Mouse (Mus musculus): ENCODE measurements around the gene Ttpal.

The Ttpal gene

DNA sequence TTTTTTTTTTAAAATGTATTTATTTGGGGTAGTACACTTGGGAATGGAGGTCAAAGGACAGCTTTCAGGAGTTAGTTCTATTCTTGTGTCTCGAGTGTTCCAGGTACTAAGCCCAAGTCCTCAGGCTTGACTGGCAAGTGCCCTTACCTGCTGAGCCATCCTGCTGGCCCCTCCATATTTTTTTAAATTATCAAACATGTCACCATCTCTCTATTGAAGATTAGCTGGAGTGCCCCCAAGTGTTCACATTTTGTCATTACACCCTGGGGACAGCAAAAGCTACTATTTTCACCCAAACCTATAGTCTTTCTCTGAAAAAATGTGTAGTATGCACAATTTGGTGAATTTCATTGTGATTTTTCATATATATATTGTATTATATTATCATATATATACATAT lies 10.0 kb upstream of the Ttpal start:
- no peak for DNase-seq (ENCODE audit: low read depth, low spot score)

- no peak for DNase-seq (ENCODE audit: low read depth, low spot score)
Measured at GRCm38 (mm10) chr2:163593636-163594282, 8.4 kb upstream of the Ttpal start.

DNA sequence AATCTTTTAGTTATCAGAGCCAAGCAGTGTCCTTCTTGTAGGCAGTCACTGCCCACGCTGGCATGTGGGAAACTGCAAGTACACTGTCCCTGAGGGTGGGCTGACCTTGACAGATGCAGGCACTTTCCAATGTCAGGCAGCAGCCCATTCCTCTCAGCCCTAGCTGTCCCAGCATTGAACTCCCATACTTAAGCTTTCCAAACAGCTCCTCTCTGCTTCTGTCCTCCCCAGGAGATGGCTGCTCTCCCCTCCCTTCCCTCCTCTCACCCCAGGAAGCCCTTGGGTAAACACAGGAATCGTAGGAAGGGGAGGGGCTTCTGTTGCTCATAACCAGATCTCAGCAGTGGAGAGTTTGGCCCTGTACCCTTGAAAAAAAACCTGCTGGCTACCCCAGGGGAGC lies 7.0 kb upstream of the Ttpal start:
- no peak for DNase-seq (ENCODE audit: low read depth, low spot score)

- no peak for DNase-seq (ENCODE audit: low read depth, low spot score)
Measured at GRCm38 (mm10) chr2:163596057-163596872, 5.8 kb upstream of the Ttpal start.

DNA sequence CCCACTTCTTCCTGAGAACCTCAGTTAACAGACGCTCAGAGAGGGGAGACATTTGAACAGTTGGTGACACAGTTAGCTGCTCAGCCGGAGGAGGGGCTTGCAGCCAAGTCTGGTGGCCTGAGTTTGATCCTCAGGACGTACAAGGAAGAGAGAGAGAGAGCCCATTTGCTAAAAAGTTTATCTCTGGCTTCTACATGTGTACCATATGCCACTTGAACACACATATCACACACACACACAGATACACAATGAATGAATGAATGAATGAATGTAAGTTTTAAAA lies 5.3 kb upstream of the Ttpal start:
- DNase-seq (ENCODE audit: low read depth, low spot score) = no peak

DNA sequence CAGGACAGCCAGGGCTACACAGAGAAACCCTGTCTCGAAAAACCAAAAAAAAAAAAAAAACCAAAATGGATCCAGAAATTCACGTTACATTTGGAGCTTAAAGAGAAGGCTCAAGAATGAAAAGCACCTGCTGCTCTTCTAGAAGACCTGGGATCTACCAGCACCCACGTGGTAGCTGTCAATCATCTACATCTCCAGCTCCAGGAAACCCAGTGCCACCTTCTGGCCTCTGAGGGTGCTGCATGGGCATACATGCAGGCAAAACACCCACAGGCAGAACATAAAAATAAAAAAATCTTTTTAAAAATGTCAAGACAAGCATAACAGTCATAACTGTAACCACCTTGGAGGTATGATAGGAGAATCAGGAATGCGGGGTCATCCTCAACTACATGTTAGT lies 4.5 kb upstream of the Ttpal start:
- DNase-seq (ENCODE audit: low read depth, low spot score) = peak; percentile 56

- peak; percentile 59 for DNase-seq (ENCODE audit: low read depth, low spot score)
Measured at GRCm38 (mm10) chr2:163599226-163599625, 2.9 kb upstream of the Ttpal start.

DNA sequence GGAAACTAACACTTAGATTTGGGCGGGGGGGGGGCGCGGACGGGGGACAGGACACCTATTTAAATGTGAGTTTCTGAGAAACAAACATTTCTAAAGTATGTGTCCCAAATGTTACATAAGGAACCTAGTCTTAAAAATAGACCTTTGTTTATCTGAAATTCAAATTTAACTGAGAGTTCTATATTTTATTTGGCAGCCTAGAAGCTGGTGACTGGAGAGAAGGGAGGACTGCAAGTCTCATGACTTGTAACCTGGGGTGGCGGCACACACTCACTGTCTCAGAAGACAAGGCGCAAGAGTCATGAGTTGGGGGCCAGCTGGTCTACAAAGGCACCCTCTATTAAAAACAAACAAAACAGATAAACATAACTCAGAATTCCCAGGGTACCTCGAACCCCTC lies 1.0 kb upstream of the Ttpal start:
- no peak for DNase-seq (ENCODE audit: low read depth, low spot score)

- DNase-seq (ENCODE audit: low read depth, low spot score) = no peak
Measured at GRCm38 (mm10) chr2:163601712-163602100, 408 bp upstream of the Ttpal start.

DNA sequence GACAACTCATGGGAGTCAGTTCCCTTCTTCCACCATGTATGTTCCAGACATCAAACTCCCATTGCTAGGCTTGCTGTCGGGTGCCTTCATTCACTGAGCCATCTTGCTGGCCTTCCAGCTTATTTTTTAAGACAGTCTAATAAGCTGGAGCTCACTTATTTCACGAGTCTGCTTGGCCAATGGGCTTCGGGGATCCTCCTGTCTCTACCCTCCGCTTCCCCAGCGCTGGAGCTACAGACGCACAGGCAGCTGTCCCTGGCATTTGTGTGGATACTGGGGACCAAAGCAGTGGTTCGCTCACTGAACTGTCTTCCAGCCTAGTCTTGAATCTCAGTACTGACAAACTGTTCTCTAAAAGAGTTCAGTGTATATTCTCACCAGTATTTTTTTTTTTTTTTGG lies 4.0 kb downstream of the Ttpal start:
- no peak for DNase-seq (ENCODE audit: low read depth, low spot score)

DNA sequence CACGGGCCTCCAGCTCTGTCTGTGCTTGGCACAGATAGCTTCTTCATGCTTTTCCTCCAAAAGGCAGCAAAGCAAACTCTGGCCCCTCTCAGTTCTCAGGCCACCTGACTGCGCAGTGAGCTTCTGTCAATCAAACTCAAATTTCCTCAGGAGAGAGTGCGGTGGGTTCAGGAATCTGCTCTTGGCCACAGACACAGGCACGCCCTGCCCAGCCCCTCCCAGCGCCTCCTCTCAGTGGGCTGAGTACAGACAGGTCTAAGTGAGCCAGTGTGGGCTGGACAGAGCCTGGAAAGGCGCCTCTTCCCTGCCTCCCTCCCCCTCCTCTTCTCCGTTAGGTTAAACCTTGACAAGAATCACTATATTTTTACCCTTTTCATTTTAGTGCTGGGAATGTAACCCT lies 5.9 kb downstream of the Ttpal start:
- no peak for DNase-seq (ENCODE audit: low read depth, low spot score)

DNA sequence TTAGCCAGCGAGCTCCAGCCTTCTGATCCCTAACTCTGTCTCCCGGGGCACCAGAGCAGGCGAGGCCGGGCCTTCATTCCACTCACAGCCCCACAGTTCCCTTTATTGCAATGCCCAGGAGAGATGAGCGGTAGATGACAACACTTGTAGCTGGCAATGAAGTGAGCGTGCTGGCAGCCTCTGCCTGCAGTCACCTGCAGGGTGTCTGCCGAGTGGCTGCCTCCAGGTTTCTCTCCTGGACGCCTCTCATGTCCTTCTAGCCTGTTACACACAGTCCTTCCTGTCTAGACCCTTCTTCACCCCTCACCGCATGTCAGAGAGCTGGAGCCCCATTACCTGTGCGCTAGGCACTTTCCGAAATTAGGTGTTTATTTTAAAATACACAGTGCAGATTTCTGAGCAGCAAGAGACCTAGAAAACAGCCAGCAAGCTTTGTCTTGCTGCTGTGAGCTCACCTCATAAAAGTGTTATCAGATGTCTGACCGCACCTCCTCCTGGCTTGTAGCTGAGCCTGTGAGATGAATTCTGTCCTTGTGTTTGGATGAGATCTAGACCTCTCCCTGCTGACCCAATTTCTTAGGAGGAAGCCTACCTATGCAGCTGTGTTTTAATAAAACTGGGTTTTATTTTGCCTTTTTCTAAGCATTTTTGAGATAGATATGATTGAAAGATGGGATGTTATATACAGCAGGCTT lies 7.3 kb downstream of the Ttpal start:
- DNase-seq (ENCODE audit: low read depth, low spot score) = no peak

DNA sequence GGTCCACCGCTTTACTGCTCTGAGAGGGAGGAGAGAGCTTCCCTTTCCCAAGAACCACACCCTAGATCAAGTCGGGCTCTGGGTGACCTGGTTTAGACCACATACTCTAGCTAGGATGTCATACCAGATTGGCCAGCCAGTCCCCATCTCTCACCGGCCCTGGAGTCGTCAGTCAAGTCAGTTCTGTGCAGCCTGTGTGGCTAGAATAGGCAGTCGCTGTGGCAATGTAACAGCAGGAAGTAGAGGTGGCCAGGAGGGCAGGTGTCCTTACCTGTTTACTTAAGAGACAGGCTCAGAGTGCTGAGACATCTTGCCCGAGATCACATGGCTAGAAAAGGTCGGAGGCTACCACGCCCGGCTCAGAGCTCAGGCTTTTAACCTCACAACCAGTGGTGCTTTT lies 9.1 kb downstream of the Ttpal start:
- DNase-seq (ENCODE audit: low read depth, low spot score) = no peak

DNA sequence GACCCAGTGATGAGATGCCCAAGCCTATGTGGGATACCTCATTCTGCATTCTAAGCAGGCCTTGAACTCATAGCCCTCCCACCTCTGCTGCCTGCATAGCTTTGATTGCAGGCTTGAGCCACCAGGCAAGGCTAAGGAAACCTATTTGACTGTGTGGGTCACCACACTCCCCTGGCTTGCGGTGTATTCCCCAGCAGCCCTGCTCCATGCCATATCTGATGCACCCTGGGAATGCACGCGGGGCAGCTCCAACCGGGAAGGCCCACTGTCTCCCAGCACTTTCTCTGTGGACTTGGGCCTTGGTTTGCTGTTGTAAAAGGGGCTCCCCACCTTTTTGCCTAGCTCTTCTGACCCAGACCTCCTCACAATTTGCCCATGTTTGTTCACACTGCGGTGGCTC lies 11.1 kb downstream of the Ttpal start:
- no peak for DNase-seq (ENCODE audit: low read depth, low spot score)

DNA sequence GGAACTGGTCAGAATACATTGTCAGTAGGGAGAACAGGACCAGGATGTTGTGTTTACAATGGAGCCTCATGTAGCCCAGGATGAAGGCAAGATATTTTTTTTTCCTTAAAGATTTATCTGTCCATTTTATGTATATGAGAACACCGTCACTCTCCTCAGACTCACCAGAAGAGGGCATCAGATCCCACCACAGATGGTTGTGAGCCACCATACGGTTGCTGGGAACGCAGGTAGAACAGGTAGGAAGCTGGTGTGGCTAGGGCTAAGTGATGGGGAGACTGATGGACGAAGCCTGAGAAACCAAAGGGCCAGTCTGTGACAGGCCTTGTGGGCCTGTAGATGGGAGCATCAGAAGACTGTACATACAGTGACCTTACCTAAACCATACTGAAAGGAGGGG lies 11.9 kb downstream of the Ttpal start:
- DNase-seq (ENCODE audit: low read depth, low spot score) = no peak

- no peak for DNase-seq (ENCODE audit: low read depth, low spot score)
Measured at GRCm38 (mm10) chr2:163615401-163615800, 13.3 kb downstream of the Ttpal start.

- DNase-seq (ENCODE audit: low read depth, low spot score) = no peak
Measured at GRCm38 (mm10) chr2:163615906-163616651, 14.0 kb downstream of the Ttpal start.

- DNase-seq (ENCODE audit: low read depth, low spot score) = no peak
Measured at GRCm38 (mm10) chr2:163616652-163617227, 14.6 kb downstream of the Ttpal start.

GRCm38 (mm10) chr2:163617232-163617863 lies 15.2 kb downstream of the Ttpal start:
- DNase-seq (ENCODE audit: low read depth, low spot score) = no peak

- DNase-seq (ENCODE audit: low read depth, low spot score) = no peak
Measured at GRCm38 (mm10) chr2:163617874-163618273, 15.8 kb downstream of the Ttpal start.

DNA sequence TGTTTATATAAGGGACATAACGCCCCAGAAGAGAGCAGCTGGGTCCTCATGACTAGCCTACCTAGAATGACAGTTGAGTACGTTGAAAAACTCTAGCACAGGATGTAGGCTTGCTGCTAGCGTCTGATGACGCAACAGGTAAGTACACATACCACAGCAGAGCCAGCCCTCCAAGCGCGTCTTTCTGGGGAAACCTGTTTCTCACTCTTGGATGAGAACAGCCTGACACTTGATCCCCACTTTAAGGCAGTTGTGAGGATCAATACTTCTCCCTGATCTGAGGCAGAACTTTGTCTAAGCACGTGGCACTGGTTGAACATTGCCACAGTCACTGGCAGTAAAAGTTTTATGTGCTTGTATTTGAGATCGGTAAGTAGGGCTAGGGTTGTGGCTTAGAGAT lies 18.3 kb downstream of the Ttpal start:
- no peak for DNase-seq (ENCODE audit: low read depth, low spot score)
